Mouse (Mus musculus): ENCODE measurements around the gene Serac1.

- TF ChIP-seq CTCF (IDR thresholded peaks at IDR 0.05; ENCODE audit: low read depth, low read length) (no peak), POLR2A (IDR thresholded peaks at IDR 0.05; ENCODE audit: borderline replicate concordance, low read depth, low read length) (no peak)
Observed at GRCm38 (mm10) chr17:6036872-6037271, 42.7 kb downstream of the Serac1 start.
